Mouse (Mus musculus): ENCODE data around the gene Pan3.

Gene Pan3

GRCm38 (mm10) chr5:147484142-147484541 lies 54.2 kb downstream of the Pan3 start:
- no peak for DNase-seq (ENCODE audit: low spot score in 2 of 2)

- no peak for DNase-seq (ENCODE audit: low spot score in 2 of 2)
These were observed 59.3 kb downstream of the Pan3 start for GRCm38 (mm10) chr5:147489226-147489625.

- DNase-seq (ENCODE audit: low spot score in 2 of 2), result no peak
These were observed 60.9 kb downstream of the Pan3 start for GRCm38 (mm10) chr5:147490907-147491306.

GRCm38 (mm10) chr5:147492511-147492910 lies 62.5 kb downstream of the Pan3 start:
- DNase-seq (ENCODE audit: low spot score in 2 of 2), result no peak

GRCm38 (mm10) chr5:147493205-147493604 lies 63.2 kb downstream of the Pan3 start:
- DNase-seq (ENCODE audit: low spot score in 2 of 2), result no peak

- no peak for DNase-seq (ENCODE audit: low spot score in 2 of 2)
These were observed 63.7 kb downstream of the Pan3 start for GRCm38 (mm10) chr5:147493685-147494084.

- no peak for DNase-seq (ENCODE audit: low spot score in 2 of 2)
These were observed 64.4 kb downstream of the Pan3 start for GRCm38 (mm10) chr5:147494388-147494787.

GRCm38 (mm10) chr5:147494791-147495376 lies 64.9 kb downstream of the Pan3 start:
- DNase-seq (ENCODE audit: low spot score in 2 of 2), result no peak

- no peak for DNase-seq (ENCODE audit: low spot score in 2 of 2)
These were observed 66.0 kb downstream of the Pan3 start for GRCm38 (mm10) chr5:147495961-147496360.

- DNase-seq (ENCODE audit: low spot score in 2 of 2), result no peak
These were observed 67.0 kb downstream of the Pan3 start for GRCm38 (mm10) chr5:147496921-147497320.

GRCm38 (mm10) chr5:147497714-147498113 lies 67.8 kb downstream of the Pan3 start:
- no peak for DNase-seq (ENCODE audit: low spot score in 2 of 2)

- DNase-seq (ENCODE audit: low spot score in 2 of 2), result no peak
These were observed 71.6 kb downstream of the Pan3 start for GRCm38 (mm10) chr5:147501456-147501998.

GRCm38 (mm10) chr5:147502921-147503320 lies 73.0 kb downstream of the Pan3 start:
- DNase-seq (ENCODE audit: low spot score in 2 of 2), result no peak

GRCm38 (mm10) chr5:147511350-147511749 lies 81.4 kb downstream of the Pan3 start:
- no peak for DNase-seq (ENCODE audit: low spot score in 2 of 2)

- DNase-seq (ENCODE audit: low spot score in 2 of 2), result no peak
These were observed 97.0 kb downstream of the Pan3 start for GRCm38 (mm10) chr5:147527006-147527405.

GRCm38 (mm10) chr5:147527788-147528187 lies 97.8 kb downstream of the Pan3 start:
- no peak for DNase-seq (ENCODE audit: low spot score in 2 of 2)

GRCm38 (mm10) chr5:147532031-147532430 lies 102.1 kb downstream of the Pan3 start:
- DNase-seq (ENCODE audit: low spot score in 2 of 2), result no peak

GRCm38 (mm10) chr5:147539409-147539808 lies 109.4 kb downstream of the Pan3 start:
- DNase-seq (ENCODE audit: low spot score in 2 of 2), result no peak

GRCm38 (mm10) chr5:147539815-147540214 lies 109.9 kb downstream of the Pan3 start:
- DNase-seq (ENCODE audit: low spot score in 2 of 2), result no peak

- no peak for DNase-seq (ENCODE audit: low spot score in 2 of 2)
These were observed 112.3 kb downstream of the Pan3 start for GRCm38 (mm10) chr5:147542291-147542690.

- no peak for DNase-seq (ENCODE audit: low spot score in 2 of 2)
These were observed 115.8 kb downstream of the Pan3 start for GRCm38 (mm10) chr5:147545731-147546241.

GRCm38 (mm10) chr5:147549016-147549755 lies 119.2 kb downstream of the Pan3 start:
- DNase-seq (ENCODE audit: low spot score in 2 of 2), result no peak
